ENCODE assay signal across 8 mouse cellular contexts in genomic region chr11:120228116-120228890, GRCm38 (mm10). TPM values are rescaled to one million over a fixed set of nuclear protein-coding genes. Genes with fewer than 3 reads are reported as not detected.
DNase-seq lines count a peak whose midpoint lies in the region; ATAC-seq and TF ChIP-seq lines count a peak whose summit lies in the region.

No protein-coding gene starts in this region.

- no peak for TF ChIP-seq POLR2A in myocyte (IDR thresholded peaks at IDR 0.05; ENCODE audit: insufficient read length, low read depth)

- no peaks in the 10 kb centered on the region for H3K9me3 ChIP-seq in liver, embryonic 11.5 days (ENCODE audit: control insufficient read depth, low read length)
- no peaks in the 10 kb centered on the region for H3K9me3 ChIP-seq in forebrain, embryonic 13.5 days (replicated peaks)

- H3ac ChIP-seq in myocyte (ENCODE audit: control insufficient read depth, insufficient read length) = no peak overlapping the region

- peaks cover 23% of the 10 kb centered on the region for H3K79me2 ChIP-seq in myocyte (ENCODE audit: control insufficient read depth, insufficient read depth)

- intact Hi-C loops in gastrocnemius, postnatal 14 days (cut with DNase I; ENCODE audit: low total_unique reads) = no loop called here

- no peak overlapping the region for H3K4me3 ChIP-seq in liver, embryonic 11.5 days (ENCODE audit: low read depth, low read length)
- H3K4me3 ChIP-seq in forebrain, embryonic 13.5 days = peak overlapping the region; percentile 94
- peak overlapping the region; percentile 72 for H3K4me3 ChIP-seq in myocyte

- peaks cover 77% of the 10 kb centered on the region for H3K4me1 ChIP-seq in liver, embryonic 11.5 days (replicated peaks; ENCODE audit: control insufficient read depth, insufficient read depth, low read length)
- H3K4me1 ChIP-seq in forebrain, embryonic 13.5 days = peaks cover 73% of the 10 kb centered on the region

- H3K4me2 ChIP-seq in liver, embryonic 11.5 days = peak overlapping the region; percentile 98
- H3K4me2 ChIP-seq in forebrain, embryonic 13.5 days = peak overlapping the region; percentile 97
- no peak overlapping the region for H3K4me2 ChIP-seq in myocyte (ENCODE audit: low read depth)

- DNase-seq in liver, embryonic 11.5 days (ENCODE audit: low spot score) = no peak
- no peak for DNase-seq in liver
- DNase-seq in kidney, adult 11 months = peak; percentile 67
- no peak for DNase-seq in thymus, postnatal 0 days (ENCODE audit: low spot score)
- no peak for DNase-seq in gastrocnemius, postnatal 14 days
- DNase-seq in layer of hippocampus, adult 11-12 months (ENCODE audit: low spot score) = no peak

- no peak overlapping the region for H3K27ac ChIP-seq in liver, embryonic 11.5 days (ENCODE audit: low read depth, low read length)
- H3K27ac ChIP-seq in forebrain, embryonic 13.5 days = peak overlapping the region; percentile 68

- H3K27me3 ChIP-seq in liver, embryonic 11.5 days (replicated peaks; ENCODE audit: control insufficient read depth, insufficient read depth, low read length) = peaks cover 33% of the 10 kb centered on the region
- peaks cover 8% of the 10 kb centered on the region; the same call in 1 of the 2 replicates for H3K27me3 ChIP-seq in forebrain, embryonic 13.5 days
- no peaks in the 10 kb centered on the region for H3K27me3 ChIP-seq in myocyte (ENCODE audit: control insufficient read depth, insufficient read depth, insufficient read length)

- 56% methylated on average over 9 of the region's 9 CpGs for WGBS in liver, embryonic 11.5 days
- WGBS in forebrain, embryonic 13.5 days = 43% methylated on average over 9 of the region's 9 CpGs

- peaks cover 2% of the 10 kb centered on the region; the same call in 1 of the 2 replicates for H3K36me3 ChIP-seq in liver, embryonic 11.5 days (ENCODE audit: control insufficient read depth, insufficient read depth, low read length)
- 0 out of 2 replicates have a peak, but pooled peaks cover 5% of the 10 kb centered on the region for H3K36me3 ChIP-seq in forebrain, embryonic 13.5 days (ENCODE audit: poor library complexity, severe bottlenecking)
- H3K36me3 ChIP-seq in myocyte (ENCODE audit: control insufficient read depth, insufficient read depth) = no peaks in the 10 kb centered on the region

- no peak for ATAC-seq in liver, embryonic 11.5 days (replicated peaks; ENCODE audit: low FRiP score)
- ATAC-seq in forebrain, embryonic 13.5 days = no peak

- 0 out of 2 replicates have a peak overlapping the region, but pooled peaks have one; percentile 20 for H3K9ac ChIP-seq in liver, embryonic 11.5 days (ENCODE audit: low read depth, low read length)
- peak overlapping the region; percentile 100 for H3K9ac ChIP-seq in forebrain, embryonic 13.5 days

TF ChIP-seq in myocyte, 11 proteins besides CTCF, POLR2A, EP300 and RAD21:
- TF ChIP-seq REST (IDR thresholded peaks at IDR 0.05; ENCODE audit: insufficient read depth, insufficient read length) (no peak), MYOG (IDR thresholded peaks at IDR 0.05; ENCODE audit: control insufficient read depth in 1 of 3, insufficient read depth in 1 of 3, insufficient read length in 2 of 3, low read depth in 2 of 3) (no peak), CEBPB (IDR thresholded peaks at IDR 0.05; ENCODE audit: insufficient read depth, poor library complexity, severe bottlenecking) (no peak), MYOD1 (IDR thresholded peaks at IDR 0.05; ENCODE audit: control insufficient read depth in 1 of 3, insufficient read length in 2 of 3, low read depth in 2 of 3) (no peak), MAX (IDR thresholded peaks at IDR 0.05; ENCODE audit: low read depth) (no peak), SRF (IDR thresholded peaks at IDR 0.05; ENCODE audit: control insufficient read depth, insufficient read length, low read depth) (no peak), TCF12 (IDR thresholded peaks at IDR 0.05; ENCODE audit: insufficient read depth, poor library complexity, severe bottlenecking) (no peak), E2F4 (IDR thresholded peaks at IDR 0.05; ENCODE audit: insufficient read depth) (no peak), USF1 (IDR thresholded peaks at IDR 0.05; ENCODE audit: low read depth) (no peak), POLR2AphosphoS2 (IDR thresholded peaks at IDR 0.05; ENCODE audit: insufficient read length, low read depth) (no peak), TCF3 (IDR thresholded peaks at IDR 0.05; ENCODE audit: insufficient read length, low read depth) (no peak)
TF ChIP-seq in myocyte: peak in this region for 0.

RNA-seq across cellular contexts. Expression of gene Bahcc1, which starts 4.4 kb away (rescaled TPM):
- polyA plus RNA-seq in liver, embryonic 11.5 days (2014; fragmentation: Nextera tagmentation; extraction: Ambion mirVana) = 6.7 and 8.8 TPM in 2 replicates
- 17.2 TPM in 2 replicates for polyA plus RNA-seq in forebrain, embryonic 13.5 days (2015; fragmentation: Nextera tagmentation; extraction: Ambion mirVana)
- polyA plus RNA-seq in myocyte (2012; fragmentation: generic; extraction: Trizol) = 6.3 TPM
- 3.3 and 4.6 TPM in 2 replicates for polyA plus RNA-seq in thymus, postnatal 0 days (2015; fragmentation: Nextera tagmentation; extraction: Ambion mirVana)
- 1 to 10 TPM; 3.4 to 8.1 TPM for total RNA-seq in gastrocnemius, postnatal 14 days (2021)
